Mouse (Mus musculus) naive thymus-derived CD4-positive, alpha-beta T cell, adult 2 months (primary cell): ENCODE results near the gene Apbb2.
"Not testable (repeated sequence)": the region's sequence is repeated elsewhere in the genome, so short reads cannot be mapped to it uniquely, and the experiment has no call there.

Experiments
- DNase-seq: peaks from one replicate; pipeline ENCODE4 v3.0.0-alpha.2; 2011; ENCODE audit warnings: low read depth

The Apbb2 gene

GRCm38 (mm10) chr5:66294106-66294625, 324.4 kb downstream of the Apbb2 start:
- no peak for DNase-seq

DNA sequence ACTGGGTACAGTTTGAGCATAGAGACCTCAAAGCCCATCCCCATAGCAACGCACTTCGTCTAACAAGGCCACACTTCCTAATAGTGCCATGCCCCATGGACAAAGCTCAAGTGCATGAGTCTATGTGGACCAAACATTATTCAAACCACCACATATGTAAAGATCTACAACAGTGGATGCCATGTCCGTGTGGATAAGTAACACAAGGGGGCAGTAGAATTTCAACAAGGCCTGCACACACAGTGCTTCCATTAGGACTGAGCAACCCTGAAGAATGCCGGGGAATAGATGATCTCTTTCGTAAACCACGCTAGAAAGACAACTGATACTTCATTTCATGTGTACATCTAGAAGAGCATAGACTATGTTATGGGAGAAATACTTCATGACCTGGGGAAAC, 337.8 kb downstream of the Apbb2 start:
- DNase-seq = no peak

DNA sequence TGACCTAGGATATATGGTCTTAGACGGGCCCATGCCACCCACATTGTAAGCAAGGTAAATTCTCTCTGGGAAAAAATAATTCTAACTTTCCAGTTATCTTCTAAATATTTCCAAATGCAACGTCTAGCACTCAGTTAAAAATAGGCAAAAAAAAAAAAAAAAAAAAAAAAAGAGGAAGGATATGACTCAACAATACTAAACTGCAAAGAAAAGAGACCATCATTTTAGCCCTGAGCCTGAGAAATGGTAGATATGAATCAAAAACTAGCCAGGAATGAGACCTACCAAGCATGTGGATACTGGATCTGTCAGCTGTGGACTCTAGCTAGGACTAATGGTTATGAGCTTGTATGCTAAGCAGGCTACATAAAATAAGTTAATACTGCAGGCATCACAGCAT, 338.9 kb downstream of the Apbb2 start:
- DNase-seq = no peak

- no peak for DNase-seq
Observed at GRCm38 (mm10) chr5:66274417-66274816, 344.2 kb downstream of the Apbb2 start.

DNA sequence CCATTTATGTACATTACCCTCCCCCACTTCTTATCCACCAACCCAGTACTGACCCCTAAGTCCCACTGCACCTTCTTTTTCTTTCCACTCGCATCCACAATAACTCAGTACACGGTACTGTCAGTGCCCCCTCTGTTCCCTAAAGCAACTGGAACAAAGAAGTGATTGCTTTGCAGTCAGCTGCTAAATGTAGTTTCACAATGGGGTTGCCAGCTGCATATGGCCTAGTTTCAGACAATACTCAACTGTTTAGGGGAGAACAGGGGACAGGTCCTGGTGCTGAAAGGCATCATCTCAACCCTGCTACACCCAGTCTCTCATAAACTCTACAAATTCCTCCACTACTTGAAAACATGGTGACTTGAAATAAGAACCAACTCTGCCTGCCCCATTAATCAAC, 347.4 kb downstream of the Apbb2 start:
- DNase-seq = no peak

DNA sequence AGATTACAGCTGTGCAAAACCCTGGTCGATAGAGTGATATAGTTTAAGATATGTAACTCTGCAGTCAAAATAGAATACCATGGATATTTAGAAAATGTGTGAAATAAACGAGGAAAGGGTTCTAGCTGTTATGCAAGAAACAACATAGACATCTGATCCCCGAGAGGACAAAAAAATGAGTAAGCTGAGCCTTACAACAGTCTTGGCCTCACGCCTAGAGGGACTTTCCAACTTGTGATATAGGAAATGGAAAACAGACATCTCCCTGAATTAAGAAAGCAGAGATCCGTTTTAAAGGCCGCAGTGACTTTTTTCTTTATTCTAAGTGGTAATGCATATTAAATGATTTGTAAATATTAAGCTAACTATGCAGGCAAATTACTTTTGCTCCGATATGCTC, 349.0 kb downstream of the Apbb2 start:
- DNase-seq = no peak

DNA sequence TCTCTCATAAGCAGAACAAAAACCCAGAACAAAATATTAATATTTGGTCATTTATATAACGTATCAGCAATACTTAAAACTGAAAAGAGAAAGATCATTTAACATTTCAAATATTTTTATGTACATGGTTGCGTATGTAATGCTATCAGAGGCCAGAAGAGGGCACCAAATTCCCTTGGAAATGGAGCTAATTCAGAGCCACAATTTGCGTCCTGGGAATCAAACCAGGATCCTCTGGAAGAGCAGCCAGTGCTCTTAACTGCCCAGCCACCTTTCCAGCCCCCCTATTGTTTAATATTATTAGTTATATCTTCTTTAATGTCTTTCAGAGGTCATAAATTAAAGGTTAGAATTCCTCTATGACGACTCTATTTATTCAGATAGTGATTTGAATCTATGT, 355.2 kb downstream of the Apbb2 start:
- DNase-seq = peak; percentile 45

DNA sequence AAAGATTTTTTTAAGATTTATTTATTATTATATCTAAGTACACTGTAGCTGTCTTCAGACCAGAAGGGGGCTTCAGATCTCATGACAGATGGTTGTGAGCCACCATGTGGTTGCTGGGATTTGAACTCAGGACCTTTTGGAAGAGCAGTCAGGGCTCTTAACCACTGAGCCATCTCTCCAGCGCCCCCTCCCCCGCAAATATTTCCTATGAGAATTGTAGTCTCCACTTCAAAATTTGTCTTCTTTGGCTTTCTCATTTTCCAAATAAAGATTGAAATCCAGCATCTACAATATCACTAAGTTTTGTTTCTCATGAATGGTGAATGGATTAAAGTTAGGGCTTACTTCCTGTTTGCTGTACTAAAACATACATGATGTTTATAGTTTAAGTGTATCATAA, 356.1 kb downstream of the Apbb2 start:
- DNase-seq = no peak

- DNase-seq = peak; percentile 32
Observed at GRCm38 (mm10) chr5:66259756-66260448, 358.7 kb downstream of the Apbb2 start, which contains the start of gene Nsun7. Gene Nsun7, plus strand, starts transcription at chr5:66259897.

GRCm38 (mm10) chr5:66259431-66259755, 359.2 kb downstream of the Apbb2 start:
- not testable (repeated sequence) for DNase-seq

GRCm38 (mm10) chr5:66259000-66259399, 359.6 kb downstream of the Apbb2 start:
- DNase-seq = no peak

GRCm38 (mm10) chr5:66255044-66255443, 363.5 kb downstream of the Apbb2 start:
- no peak for DNase-seq

DNA sequence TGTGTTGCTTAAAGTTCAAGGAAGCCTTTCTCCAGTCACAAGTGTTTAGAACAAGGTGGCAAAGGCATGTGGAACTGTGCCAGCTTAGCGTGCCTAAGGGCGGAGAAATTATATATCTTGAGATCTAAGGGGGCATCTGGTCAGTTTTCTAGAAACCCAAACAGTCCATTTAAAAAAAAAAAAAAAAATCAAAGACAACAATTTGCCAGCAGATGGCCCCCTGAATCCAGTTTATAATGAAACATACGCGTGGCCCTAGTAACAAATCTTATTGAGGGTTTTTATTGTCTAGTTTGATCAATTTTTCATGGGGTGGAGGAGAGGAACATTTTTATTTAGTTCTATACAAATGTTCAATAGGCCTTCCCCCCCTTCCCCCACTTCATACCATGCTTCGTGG, 365.4 kb downstream of the Apbb2 start:
- DNase-seq = no peak
